Mouse (Mus musculus) heart, embryonic 16.5 days (tissue): ENCODE data around the gene Dync2li1. TPM values are rescaled to one million over a fixed set of nuclear protein-coding genes. Genes with fewer than 3 reads are reported as not detected.
A peak's percentile ranks its signal among the peaks of the same experiment; 100 is the strongest.

Experiments used
- ATAC-seq: fragments of 200-750 bp; cut with Nextera tagmentation; replicated peaks from 2 replicates; pipeline ENCODE4 v1.8.0; 2017; ENCODE audit warnings: moderate number of reproducible peaks; ENCODE audit not compliant: insufficient read depth, low FRiP score; ENCODE audit errors: extremely low read depth
- H3K27ac ChIP-seq: fragments of 300-500 bp; sonication (generic); 2 replicates; pipeline ENCODE4 v1.5.1; 2014; ENCODE audit warnings: mild to moderate bottlenecking, low read length, control low read depth, moderate library complexity
- H3K27me3 ChIP-seq: fragments of 300-500 bp; sonication (generic); 2 replicates; pipeline ENCODE4 v1.6.1; 2014; ENCODE audit warnings: low read length, mixed read lengths; ENCODE audit not compliant: control insufficient read depth, insufficient read depth
- H3K36me3 ChIP-seq: fragments of 300-500 bp; sonication (generic); 2 replicates; pipeline ENCODE4 v1.6.1; 2014; ENCODE audit not compliant: control insufficient read depth, insufficient read depth
- H3K4me1 ChIP-seq: fragments of 300-500 bp; sonication (generic); 2 replicates; pipeline ENCODE4 v1.6.1; 2014; ENCODE audit warnings: low read length, mixed read lengths; ENCODE audit not compliant: control insufficient read depth, insufficient read depth
- H3K4me2 ChIP-seq: fragments of 300-500 bp; sonication (generic); 2 replicates; pipeline ENCODE4 v1.6.1; 2014; ENCODE audit warnings: low read depth, mild to moderate bottlenecking, control low read depth, low read length
- H3K4me3 ChIP-seq: fragments of 300-500 bp; sonication (generic); 2 replicates; pipeline ENCODE4 v1.5.1; 2014; ENCODE audit warnings: mild to moderate bottlenecking, control low read depth, low read length
- H3K9ac ChIP-seq: fragments of 300-500 bp; sonication (generic); 2 replicates; pipeline ENCODE4 v1.6.1; 2014; ENCODE audit warnings: low read length, control low read depth
- H3K9me3 ChIP-seq: fragments of 300-500 bp; sonication (generic); replicated peaks from 2 replicates; pipeline ENCODE4 v1.6.1; 2016; ENCODE audit warnings: low read length; ENCODE audit not compliant: control insufficient read depth
- WGBS: fragments of 180-500 bp; shearing (Covaris S2); extraction: QIAGEN DNeasy Blood & Tissue Kit; methylation state at CpG from one replicate; pipeline ENCODE4 v1.1.7; 2014; 5-methylcytosine and 5-hydroxymethylcytosine counted together
- polyA plus RNA-seq: library from polyadenylated mRNA; unstranded; fragments of >200 nt; fragmentation: Nextera tagmentation; extraction: Ambion mirVana; gene quantifications from 2 replicates; pipeline ENCODE4 v1.2.1, GENCODE M21; 2015

The Dync2li1 gene
- polyA plus RNA-seq, 1 experiment from 2014 or later, result 11.7 TPM

DNA sequence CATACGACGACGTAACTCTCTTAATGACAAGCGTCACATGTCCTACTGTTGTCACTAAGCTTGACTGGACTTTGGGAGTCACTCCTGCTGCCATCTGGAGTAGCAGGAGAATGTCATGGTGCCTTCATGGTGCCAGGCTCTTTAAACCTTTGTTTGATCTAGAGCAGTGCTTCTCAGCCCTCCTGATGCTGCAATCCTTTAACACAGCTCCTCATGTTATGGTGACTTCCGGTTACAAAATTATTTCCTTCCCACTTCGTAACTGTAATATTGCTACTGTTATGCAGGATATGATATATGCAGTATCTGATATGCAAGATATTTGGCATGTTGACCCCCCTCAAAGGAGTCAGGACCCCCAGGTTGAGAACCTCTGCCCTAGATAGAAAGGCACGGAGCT, 7.2 kb upstream of the Dync2li1 start:
- no peaks in the 10 kb centered on the region for H3K36me3 ChIP-seq
- H3K9ac ChIP-seq, result no peak overlapping the region
- H3K4me1 ChIP-seq, result no peaks in the 10 kb centered on the region
- no peaks in the 10 kb centered on the region for H3K9me3 ChIP-seq
- no peak overlapping the region for H3K4me2 ChIP-seq
- no peak overlapping the region for H3K4me3 ChIP-seq
- WGBS, result 85% methylated on average over 7 of the region's 7 CpGs
- H3K27me3 ChIP-seq, result no peaks in the 10 kb centered on the region
- H3K27ac ChIP-seq, result no peak overlapping the region
- ATAC-seq, result no peak

DNA sequence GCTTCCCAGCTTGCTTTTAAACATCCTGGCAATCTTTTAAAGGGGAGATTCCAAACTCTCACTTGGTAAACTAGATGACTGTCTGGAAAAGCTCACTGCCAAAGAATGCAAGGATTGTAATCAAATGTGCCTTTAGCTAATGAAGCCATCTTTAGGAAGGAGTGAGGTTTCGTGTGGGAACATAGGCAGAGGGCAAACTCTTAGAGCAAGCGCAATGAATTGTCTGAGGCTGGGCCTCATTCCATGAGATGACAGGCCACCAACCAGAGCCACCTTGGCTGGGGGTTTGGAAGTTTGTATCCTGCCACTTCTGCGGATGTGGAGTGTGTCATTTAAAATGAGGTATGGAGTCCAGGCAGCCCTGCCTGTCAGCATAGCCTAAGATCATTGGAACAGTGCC, 6.2 kb upstream of the Dync2li1 start:
- no peaks in the 10 kb centered on the region for H3K9me3 ChIP-seq
- no peak overlapping the region for H3K4me3 ChIP-seq
- no peaks in the 10 kb centered on the region for H3K36me3 ChIP-seq
- H3K27ac ChIP-seq, result no peak overlapping the region
- no peak overlapping the region for H3K9ac ChIP-seq
- no peak overlapping the region for H3K4me2 ChIP-seq
- 67% methylated on average over 3 of the region's 3 CpGs for WGBS
- no peak for ATAC-seq
- H3K27me3 ChIP-seq, result no peaks in the 10 kb centered on the region
- H3K4me1 ChIP-seq, result no peaks in the 10 kb centered on the region

DNA sequence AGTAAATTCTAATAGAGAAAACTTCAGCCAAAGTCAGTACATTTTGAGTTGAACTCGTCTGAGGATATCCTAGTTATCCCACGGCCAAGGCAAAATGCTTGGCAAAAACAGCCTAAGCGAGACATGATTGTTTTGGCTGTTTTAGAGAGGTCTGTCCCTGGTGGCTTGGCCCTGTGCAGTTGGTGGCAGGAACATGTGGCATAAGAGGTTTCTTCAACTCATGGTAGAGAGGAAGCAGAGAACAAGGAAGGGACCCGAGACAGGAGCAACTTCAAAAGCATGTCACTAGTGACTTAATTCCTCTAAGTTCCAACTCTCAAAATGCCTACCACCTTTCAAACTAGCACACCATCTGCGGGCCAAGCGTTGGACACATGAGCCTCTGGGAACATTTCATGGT, 5.7 kb upstream of the Dync2li1 start:
- ATAC-seq, result no peak
- whole genome bisulfite sequencing, result 80% methylated on average over 6 of the region's 6 CpGs
- Histone ChIP-seq H3K4me3 (no peak overlapping the region), H3K27ac (no peak overlapping the region), H3K27me3 (no peaks in the 10 kb centered on the region), H3K36me3 (no peaks in the 10 kb centered on the region), H3K4me1 (no peaks in the 10 kb centered on the region), H3K9me3 (no peaks in the 10 kb centered on the region), H3K4me2 (no peak overlapping the region), H3K9ac (no peak overlapping the region)

- Histone ChIP-seq H3K4me2 (no peak overlapping the region), H3K27me3 (no peaks in the 10 kb centered on the region), H3K4me1 (no peaks in the 10 kb centered on the region), H3K27ac (no peak overlapping the region), H3K36me3 (no peaks in the 10 kb centered on the region), H3K9ac (no peak overlapping the region), H3K9me3 (no peaks in the 10 kb centered on the region), H3K4me3 (no peak overlapping the region)
- ATAC-seq, result no peak
- WGBS, result 79% methylated on average over 6 of the region's 6 CpGs
Observed at GRCm38 (mm10) chr17:84621209-84621608, 5.1 kb upstream of the Dync2li1 start.

- Histone ChIP-seq H3K36me3 (no peaks in the 10 kb centered on the region), H3K4me2 (no peak overlapping the region), H3K27ac (no peak overlapping the region), H3K9me3 (no peaks in the 10 kb centered on the region), H3K9ac (no peak overlapping the region), H3K27me3 (no peaks in the 10 kb centered on the region), H3K4me1 (peaks cover 2% of the 10 kb centered on the region; the same call in 1 of the 2 replicates), H3K4me3 (no peak overlapping the region)
- WGBS, result 78% methylated on average over 4 of the region's 4 CpGs
- ATAC-seq, result no peak
Observed at GRCm38 (mm10) chr17:84622028-84622427, 4.3 kb upstream of the Dync2li1 start.

DNA sequence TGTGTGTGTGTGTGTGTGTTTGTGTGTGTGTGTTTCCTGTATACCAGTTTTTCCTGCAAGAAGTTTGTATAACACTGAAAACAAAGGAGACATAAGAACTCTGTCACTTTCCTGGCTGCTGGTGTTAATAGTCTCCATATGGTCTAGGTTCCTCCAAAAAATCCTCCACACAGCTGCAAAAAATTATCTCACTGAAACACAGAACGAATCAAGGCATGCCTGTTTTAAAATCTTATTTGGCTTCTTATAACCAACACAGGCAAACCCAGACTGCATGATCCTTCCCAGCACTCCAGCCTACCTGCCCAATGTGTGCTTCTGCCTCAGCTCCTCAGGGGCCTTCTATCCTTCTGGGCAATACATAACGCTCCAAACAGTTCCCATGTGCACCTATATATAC, 3.4 kb upstream of the Dync2li1 start:
- no peak overlapping the region for H3K27ac ChIP-seq
- ATAC-seq, result no peak

GRCm38 (mm10) chr17:84626857-84627305, 585 bp downstream of the Dync2li1 start:
- Histone ChIP-seq H3K27me3 (no peaks in the 10 kb centered on the region), H3K9ac (peak overlapping the region; percentile 73; the same call in 1 of the 2 replicates), H3K4me1 (peaks cover 2% of the 10 kb centered on the region; the same call in 1 of the 2 replicates), H3K4me2 (peak overlapping the region; percentile 85), H3K27ac (no peak overlapping the region), H3K4me3 (peak overlapping the region; percentile 70), H3K9me3 (no peaks in the 10 kb centered on the region), H3K36me3 (no peaks in the 10 kb centered on the region)
- no peak; the same call in 1 of the 2 replicates for ATAC-seq
- WGBS, result 32% methylated on average over 9 of the region's 9 CpGs

More for the DNA sequence above, 3.4 kb upstream of the Dync2li1 start:
- Histone ChIP-seq H3K9me3 (no peaks in the 10 kb centered on the region), H3K9ac (no peak overlapping the region), H3K4me1 (peaks cover 2% of the 10 kb centered on the region; the same call in 1 of the 2 replicates), H3K27me3 (no peaks in the 10 kb centered on the region), H3K36me3 (no peaks in the 10 kb centered on the region), H3K4me2 (no peak overlapping the region), H3K4me3 (no peak overlapping the region)
- 59% methylated on average over 2 of the region's 2 CpGs for WGBS

DNA sequence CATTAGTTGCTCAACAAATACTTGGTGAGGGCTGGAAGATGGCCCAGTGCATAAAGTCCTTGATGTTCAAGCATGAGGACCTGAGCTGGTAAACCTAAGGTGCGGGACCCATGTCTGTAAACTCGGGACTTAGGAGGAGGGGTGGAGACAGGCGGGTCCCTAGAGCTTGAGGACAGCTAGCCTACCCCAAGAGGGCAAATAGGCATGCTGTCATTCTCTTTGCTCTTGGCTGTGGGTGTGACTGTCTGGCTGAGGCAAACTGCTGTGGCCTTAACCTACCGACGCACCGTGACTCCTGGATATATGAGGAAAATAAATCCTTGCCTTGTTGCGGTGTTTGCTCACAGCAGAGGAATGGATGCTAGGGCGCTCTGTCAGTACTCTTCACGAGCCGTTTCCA, 1.4 kb downstream of the Dync2li1 start:
- H3K27me3 ChIP-seq, result no peaks in the 10 kb centered on the region
- H3K4me1 ChIP-seq, result peaks cover 2% of the 10 kb centered on the region; the same call in 1 of the 2 replicates
- no peak overlapping the region for H3K4me2 ChIP-seq
- H3K9me3 ChIP-seq, result no peaks in the 10 kb centered on the region
- H3K27ac ChIP-seq, result no peak overlapping the region
- no peaks in the 10 kb centered on the region for H3K36me3 ChIP-seq
- no peak overlapping the region for H3K4me3 ChIP-seq
- WGBS, result 86% methylated on average over 10 of the region's 10 CpGs
- ATAC-seq, result no peak
- no peak overlapping the region for H3K9ac ChIP-seq

- Histone ChIP-seq H3K27ac (no peak overlapping the region), H3K9me3 (no peaks in the 10 kb centered on the region), H3K36me3 (no peaks in the 10 kb centered on the region), H3K4me2 (no peak overlapping the region), H3K27me3 (no peaks in the 10 kb centered on the region), H3K4me3 (no peak overlapping the region), H3K9ac (no peak overlapping the region), H3K4me1 (peaks cover 2% of the 10 kb centered on the region; the same call in 1 of the 2 replicates)
- no peak for ATAC-seq
- 73% methylated on average over 9 of the region's 9 CpGs for WGBS
Observed at GRCm38 (mm10) chr17:84628611-84629010, 2.3 kb downstream of the Dync2li1 start.
